Mouse (Mus musculus) adrenal gland, postnatal 0 days (tissue): Measurements from ENCODE around the gene Tmsb15a. TPM values are rescaled to one million over a fixed set of nuclear protein-coding genes. Genes with fewer than 3 reads are reported as not detected.

ENCODE experiments used
- microRNA-seq: library from miRNA; unstranded; fragments of <30 nt; microRNA quantifications from one replicate; pipeline ENCODE4, GENCODE M21; 2016; ENCODE audit warnings: borderline replicate concordance; ENCODE audit not compliant: insufficient number of aligned reads
- polyA plus RNA-seq: library from polyadenylated mRNA; unstranded; fragments of >200 nt; fragmentation: Nextera tagmentation; extraction: Ambion mirVana; gene quantifications from 2 replicates; pipeline ENCODE4 v1.2.1, GENCODE M21; 2015

Tmsb15a gene
- not detected in 2 replicates for polyA plus RNA-seq

DNA sequence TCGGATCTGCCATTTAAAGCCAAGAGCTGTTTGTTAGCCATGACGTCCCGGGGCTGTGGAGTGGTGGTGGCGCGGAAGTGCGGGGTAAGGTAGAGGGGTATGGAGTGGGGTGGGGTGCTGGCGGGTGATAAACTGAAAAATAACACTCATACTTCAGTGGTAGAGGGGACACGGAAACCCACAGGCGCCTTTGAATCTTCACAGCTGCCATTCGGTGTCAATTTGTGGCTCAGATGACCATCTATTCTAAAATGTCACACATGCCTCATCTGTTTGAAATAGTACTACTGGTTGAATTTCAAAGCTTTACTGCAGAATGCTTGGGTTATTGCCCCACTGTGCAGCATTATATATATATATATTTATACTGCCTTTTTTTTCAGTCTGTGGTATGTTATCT lies at the start of gene Tmsb15a:
Gene Tmsb15a, minus strand, starts transcription at position 101 of the 400 bp plus-strand sequence.

DNA sequence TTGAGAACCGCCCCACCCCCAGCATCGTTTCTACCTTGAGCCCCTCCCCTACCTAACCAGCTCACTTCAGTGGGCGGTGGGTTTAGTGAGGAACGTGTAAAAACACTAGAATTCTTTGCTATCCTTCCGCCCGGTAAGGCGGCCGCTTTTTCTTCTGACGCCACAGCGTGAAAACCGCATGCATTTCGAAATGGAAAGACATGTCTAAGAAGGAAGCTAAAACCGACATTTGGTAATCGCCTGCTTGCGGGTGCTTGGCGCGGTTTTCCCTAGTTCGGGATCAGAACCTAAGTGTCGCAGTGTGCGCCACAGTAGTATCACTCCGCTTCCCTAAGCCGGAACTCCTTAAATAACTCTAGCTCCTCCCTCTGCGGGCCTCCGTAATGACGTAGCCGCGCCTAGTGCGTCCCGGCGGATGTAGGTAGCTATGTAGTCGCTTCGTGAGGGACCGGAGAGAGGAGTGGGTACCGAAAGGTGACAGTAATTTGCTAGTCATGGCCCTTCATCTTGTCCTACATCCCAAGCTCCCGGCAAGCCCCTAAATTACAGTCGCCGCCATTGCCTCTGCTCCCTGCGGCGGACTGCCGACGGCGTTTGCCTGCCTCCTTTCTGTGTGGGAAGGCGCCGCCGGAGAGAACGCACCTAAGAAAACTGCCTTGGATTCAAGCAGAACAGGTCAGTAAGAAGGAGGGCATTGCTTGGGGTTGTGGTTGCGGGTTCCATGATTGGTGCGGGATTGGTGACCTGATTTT lies 17.4 kb upstream of the Tmsb15a start, which contains the start of the genes Armcx5 and Gprasp1:
Gene Armcx5, plus strand, starts transcription at position 430 of the 752 bp plus-strand sequence.
Gene Gprasp1, plus strand, starts transcription at position 430 of the 752 bp plus-strand sequence.

DNA sequence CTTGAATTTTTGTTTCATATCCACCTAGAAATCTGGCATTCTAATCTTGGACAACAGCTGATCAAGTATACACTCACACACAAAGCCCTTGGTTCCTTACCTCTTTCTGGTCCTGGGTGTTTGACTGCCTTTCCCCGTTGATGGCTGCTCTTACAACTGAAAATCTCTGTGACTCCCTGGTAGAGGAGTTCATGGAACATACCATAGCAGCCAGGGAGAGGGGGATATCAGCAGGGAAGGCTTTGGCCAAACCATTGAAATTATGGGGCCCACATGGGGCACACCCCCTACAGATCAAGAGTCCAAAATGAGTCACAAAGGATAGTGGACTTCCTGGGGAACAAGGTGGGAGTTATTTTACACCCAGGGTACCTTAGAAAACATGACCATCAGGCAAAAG lies 31.4 kb downstream of the Tmsb15a start, which contains the start of gene Tcp11x2:
Gene Tcp11x2, minus strand, starts transcription at position 158 of the 400 bp plus-strand sequence.

Small RNA genes lying within 50 kb of the gene (microRNA-seq; reads per million reads assigned to microRNA genes)
- gene Mir7646: not detected

Other genes starting within 250 kb of the Tmsb15a start
- gene AV320801, start 230.7 kb downstream of the Tmsb15a start, polyA plus RNA-seq: 0.06 TPM in 1 of 2 replicates, not detected in the other
- not detected in 2 replicates for gene Nxf7, start 126.5 kb downstream of the Tmsb15a start, polyA plus RNA-seq
- gene Prame, start 97.6 kb downstream of the Tmsb15a start, polyA plus RNA-seq: not detected in 2 replicates
- not detected in 2 replicates for gene Tcp11x2, start 31.5 kb downstream of the Tmsb15a start, polyA plus RNA-seq
- gene Armcx5, start 17.5 kb upstream of the Tmsb15a start, polyA plus RNA-seq: 9.3 and 12.9 TPM in 2 replicates
- gene Gprasp1, start 17.5 kb upstream of the Tmsb15a start, polyA plus RNA-seq: 36.0 and 40.9 TPM in 2 replicates
- 35.1 and 35.5 TPM in 2 replicates for gene Bhlhb9, start 72.3 kb upstream of the Tmsb15a start, polyA plus RNA-seq
- 26.4 and 29.7 TPM in 2 replicates for gene Gprasp2, start 113.8 kb upstream of the Tmsb15a start, polyA plus RNA-seq